Mouse (Mus musculus): ENCODE measurements around the gene Prkra. TPM values are rescaled to one million over a fixed set of nuclear protein-coding genes. Genes with fewer than 3 reads are reported as not detected.

The Prkra gene
- 10 to 100 TPM; 22.4 to 26.2 TPM for total RNA-seq (2021)

- peak; percentile 95 to 98 for DNase-seq (ENCODE audit: extremely low spot score in 1 of 2, low spot score in 2 of 2)
- intact Hi-C loops (cut with DNase I) = no loop called here
Observed at GRCm38 (mm10) chr2:76647883-76648570, at the start of gene Prkra, which contains the start of gene Pjvk. Prkra (minus strand) TSS chr2:76648015. Pjvk (plus strand) TSS chr2:76648476.

- DNase-seq (ENCODE audit: extremely low spot score in 1 of 2, low spot score in 2 of 2) = no peak
- intact Hi-C loops (cut with DNase I) = no loop called here
Observed at GRCm38 (mm10) chr2:76695290-76695689, 47.5 kb upstream of the Prkra start.

GRCm38 (mm10) chr2:76693765-76694164 lies 46.0 kb upstream of the Prkra start:
- DNase-seq (ENCODE audit: extremely low spot score in 1 of 2, low spot score in 2 of 2) = no peak
- intact Hi-C loops (cut with DNase I) = no loop called here

GRCm38 (mm10) chr2:76690436-76691204 lies 42.8 kb upstream of the Prkra start:
- intact Hi-C loops (cut with DNase I) = no loop called here
- DNase-seq (ENCODE audit: extremely low spot score in 1 of 2, low spot score in 2 of 2) = peak in 1 of 2 experiments; percentile 56

- DNase-seq (ENCODE audit: extremely low spot score in 1 of 2, low spot score in 2 of 2) = no peak
- intact Hi-C loops (cut with DNase I) = no loop called here
Observed at GRCm38 (mm10) chr2:76688162-76688561, 40.3 kb upstream of the Prkra start.

GRCm38 (mm10) chr2:76687608-76688007 lies 39.8 kb upstream of the Prkra start:
- intact Hi-C loops (cut with DNase I) = no loop called here
- DNase-seq (ENCODE audit: extremely low spot score in 1 of 2, low spot score in 2 of 2) = no peak

GRCm38 (mm10) chr2:76686986-76687385 lies 39.2 kb upstream of the Prkra start:
- no peak for DNase-seq (ENCODE audit: extremely low spot score in 1 of 2, low spot score in 2 of 2)
- intact Hi-C loops (cut with DNase I) = no loop called here

GRCm38 (mm10) chr2:76682301-76682700 lies 34.5 kb upstream of the Prkra start:
- intact Hi-C loops (cut with DNase I) = no loop called here
- DNase-seq (ENCODE audit: extremely low spot score in 1 of 2, low spot score in 2 of 2) = no peak

GRCm38 (mm10) chr2:76676401-76677226 lies 28.8 kb upstream of the Prkra start:
- intact Hi-C loops (cut with DNase I) = no loop called here

GRCm38 (mm10) chr2:76675949-76676348 lies 28.1 kb upstream of the Prkra start:
- no peak for DNase-seq (ENCODE audit: extremely low spot score in 1 of 2, low spot score in 2 of 2)
- intact Hi-C loops (cut with DNase I) = no loop called here

More at GRCm38 (mm10) chr2:76676401-76677226, 28.8 kb upstream of the Prkra start:
- DNase-seq (ENCODE audit: extremely low spot score in 1 of 2, low spot score in 2 of 2) = no peak

GRCm38 (mm10) chr2:76675451-76675850 lies 27.6 kb upstream of the Prkra start:
- intact Hi-C loops (cut with DNase I) = no loop called here
- DNase-seq (ENCODE audit: extremely low spot score in 1 of 2, low spot score in 2 of 2) = peak in 1 of 2 experiments; percentile 54

GRCm38 (mm10) chr2:76674725-76675427 lies 27.1 kb upstream of the Prkra start, which contains the start of gene Plekha3:
Plekha3 (plus strand) TSS chr2:76675281.
- intact Hi-C loops (cut with DNase I) = no loop called here
- peak; percentile 72 to 91 for DNase-seq (ENCODE audit: extremely low spot score in 1 of 2, low spot score in 2 of 2)

- DNase-seq (ENCODE audit: extremely low spot score in 1 of 2, low spot score in 2 of 2) = peak in 1 of 2 experiments; percentile 67
- intact Hi-C loops (cut with DNase I) = no loop called here
Observed at GRCm38 (mm10) chr2:76673472-76674081, 25.8 kb upstream of the Prkra start.

- intact Hi-C loops (cut with DNase I) = no loop called here
- DNase-seq (ENCODE audit: extremely low spot score in 1 of 2, low spot score in 2 of 2) = peak; percentile 81 to 92
Observed at GRCm38 (mm10) chr2:76672966-76673392, 25.2 kb upstream of the Prkra start, which contains the start of gene Fkbp7. Fkbp7 (minus strand) TSS chr2:76673116.

- intact Hi-C loops (cut with DNase I) = no loop called here
- DNase-seq (ENCODE audit: extremely low spot score in 1 of 2, low spot score in 2 of 2) = no peak
Observed at GRCm38 (mm10) chr2:76672134-76672745, 24.4 kb upstream of the Prkra start.

- intact Hi-C loops (cut with DNase I) = no loop called here
- DNase-seq (ENCODE audit: extremely low spot score in 1 of 2, low spot score in 2 of 2) = no peak
Observed at GRCm38 (mm10) chr2:76671641-76672040, 23.8 kb upstream of the Prkra start.

GRCm38 (mm10) chr2:76667200-76667599 lies 19.4 kb upstream of the Prkra start:
- intact Hi-C loops (cut with DNase I) = no loop called here
- DNase-seq (ENCODE audit: extremely low spot score in 1 of 2, low spot score in 2 of 2) = no peak

GRCm38 (mm10) chr2:76665531-76665930 lies 17.7 kb upstream of the Prkra start:
- intact Hi-C loops (cut with DNase I) = no loop called here
- no peak for DNase-seq (ENCODE audit: extremely low spot score in 1 of 2, low spot score in 2 of 2)
